Mouse (Mus musculus) neural tube, embryonic 14.5 days (tissue): ENCODE measurements around the gene Prdm9. TPM values are rescaled to one million over a fixed set of nuclear protein-coding genes. Genes with fewer than 3 reads are reported as not detected.

ENCODE experiments used
- ATAC-seq: fragments of 200-750 bp; cut with Nextera tagmentation; 2 replicates; pipeline ENCODE4 v1.8.0; 2017; ENCODE audit warnings: low read depth, mild to moderate bottlenecking, moderate TSS enrichment, moderate library complexity
- H3K27ac ChIP-seq: fragments of 300-500 bp; sonication (generic); 2 replicates; pipeline ENCODE4 v1.5.1; 2014; ENCODE audit warnings: low read depth, mild to moderate bottlenecking, control low read depth, low read length, moderate library complexity, mixed read lengths
- H3K27me3 ChIP-seq: fragments of 300-500 bp; sonication (generic); 2 replicates; pipeline ENCODE4 v1.6.1; 2014; ENCODE audit warnings: low read length; ENCODE audit not compliant: control insufficient read depth, insufficient read depth
- H3K36me3 ChIP-seq: fragments of 300-500 bp; sonication (generic); 2 replicates; pipeline ENCODE4 v1.6.1; 2014; ENCODE audit warnings: low read length, mixed read lengths; ENCODE audit not compliant: control insufficient read depth, insufficient read depth
- H3K4me1 ChIP-seq: fragments of 300-500 bp; sonication (generic); 2 replicates; pipeline ENCODE4 v1.6.1; 2014; ENCODE audit warnings: low read length; ENCODE audit not compliant: control insufficient read depth, insufficient read depth
- H3K4me2 ChIP-seq: fragments of 300-500 bp; sonication (generic); 2 replicates; pipeline ENCODE4 v1.6.1; 2014; ENCODE audit warnings: mild to moderate bottlenecking, low read depth, low read length, control low read depth
- H3K4me3 ChIP-seq: fragments of 300-500 bp; sonication (generic); 2 replicates; pipeline ENCODE4 v1.5.1; 2014; ENCODE audit warnings: low read depth, low read length, control low read depth, mixed read lengths
- H3K9ac ChIP-seq: fragments of 300-500 bp; sonication (generic); replicated peaks from 2 replicates; pipeline ENCODE4 v1.6.1; 2014; ENCODE audit warnings: low read depth, mild to moderate bottlenecking, control low read depth, low read length, mixed read lengths
- H3K9me3 ChIP-seq: fragments of 300-500 bp; sonication (generic); 2 replicates; pipeline ENCODE4 v1.6.1; 2016; ENCODE audit warnings: low read length; ENCODE audit not compliant: control insufficient read depth
- WGBS: fragments of 180-500 bp; shearing (Covaris S2); extraction: QIAGEN DNeasy Blood & Tissue Kit; methylation state at CpG from one replicate; pipeline ENCODE4 v1.1.7; 2014; 5-methylcytosine and 5-hydroxymethylcytosine counted together
- polyA plus RNA-seq: library from polyadenylated mRNA; unstranded; fragments of >200 nt; fragmentation: Nextera tagmentation; extraction: Ambion mirVana; gene quantifications from 2 replicates; pipeline ENCODE4 v1.2.1, GENCODE M21; 2014

Prdm9 gene
- polyA plus RNA-seq, 1 experiment from 2014 or later, result 2.7 TPM

DNA sequence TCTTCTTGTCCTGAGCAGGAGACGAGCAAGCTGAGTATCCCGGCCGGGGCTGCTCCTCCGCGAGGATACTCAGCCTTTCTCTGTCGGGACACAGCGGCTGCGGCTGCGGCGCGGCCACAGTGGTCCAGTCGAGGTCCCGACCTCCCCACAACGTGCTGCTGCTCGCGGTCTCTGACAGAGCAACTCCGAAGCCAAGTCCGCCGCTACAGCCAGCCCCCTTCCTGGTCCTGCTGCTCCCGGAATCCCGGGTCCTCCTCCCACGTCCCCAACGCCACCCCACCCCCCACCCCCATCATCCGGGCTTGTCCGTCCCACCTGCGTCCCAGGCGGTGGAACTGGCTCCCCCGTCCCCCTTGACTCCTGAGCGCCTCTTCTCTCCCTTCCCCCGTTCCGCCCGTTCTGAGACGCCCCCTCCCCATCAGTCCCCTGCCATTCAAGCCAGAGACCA, 27.7 kb downstream of the Prdm9 start:
- no peaks in the 10 kb centered on the region for H3K36me3 ChIP-seq
- H3K4me3 ChIP-seq, result peak overlapping the region; percentile 34
- no peak overlapping the region for H3K27ac ChIP-seq
- no peaks in the 10 kb centered on the region for H3K27me3 ChIP-seq
- H3K9me3 ChIP-seq, result no peaks in the 10 kb centered on the region
- peak overlapping the region; percentile 80 for H3K4me2 ChIP-seq
- H3K4me1 ChIP-seq, result peaks cover 3% of the 10 kb centered on the region; the same call in 1 of the 2 replicates
- peak overlapping the region; percentile 29 for H3K9ac ChIP-seq
- 1% methylated on average over 33 of the region's 33 CpGs for WGBS
- peak; percentile 56; the same call in 1 of the 2 replicates for ATAC-seq

DNA sequence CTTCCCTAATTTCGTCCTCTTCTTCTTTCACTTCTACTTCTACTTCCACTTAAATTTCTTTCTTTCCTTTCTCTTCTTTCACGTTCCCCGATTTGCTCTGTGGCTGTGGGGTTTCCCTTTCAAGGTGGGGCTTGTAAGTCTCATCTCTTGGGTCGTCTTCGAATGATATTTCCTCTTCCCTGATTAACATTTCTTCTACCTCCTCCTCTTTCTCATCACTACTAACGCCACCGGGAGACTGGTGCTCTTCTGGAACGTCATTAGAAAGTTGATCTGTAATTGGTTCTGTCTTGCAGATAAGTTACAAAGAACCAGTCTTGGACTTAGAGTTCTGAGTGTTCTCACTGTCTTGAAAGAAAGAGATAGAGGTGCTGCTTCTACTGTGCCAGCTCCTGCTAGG, 28.2 kb downstream of the Prdm9 start:
- 16% methylated on average over 8 of the region's 8 CpGs for WGBS
- peak overlapping the region; percentile 29; the same call in 1 of the 2 replicates for H3K9ac ChIP-seq
- peak overlapping the region; percentile 34 for H3K4me3 ChIP-seq
- no peak for ATAC-seq
- no peaks in the 10 kb centered on the region for H3K27me3 ChIP-seq
- no peak overlapping the region for H3K27ac ChIP-seq
- no peaks in the 10 kb centered on the region for H3K9me3 ChIP-seq
- H3K4me1 ChIP-seq, result peaks cover 3% of the 10 kb centered on the region; the same call in 1 of the 2 replicates
- H3K36me3 ChIP-seq, result no peaks in the 10 kb centered on the region
- peak overlapping the region; percentile 80 for H3K4me2 ChIP-seq

DNA sequence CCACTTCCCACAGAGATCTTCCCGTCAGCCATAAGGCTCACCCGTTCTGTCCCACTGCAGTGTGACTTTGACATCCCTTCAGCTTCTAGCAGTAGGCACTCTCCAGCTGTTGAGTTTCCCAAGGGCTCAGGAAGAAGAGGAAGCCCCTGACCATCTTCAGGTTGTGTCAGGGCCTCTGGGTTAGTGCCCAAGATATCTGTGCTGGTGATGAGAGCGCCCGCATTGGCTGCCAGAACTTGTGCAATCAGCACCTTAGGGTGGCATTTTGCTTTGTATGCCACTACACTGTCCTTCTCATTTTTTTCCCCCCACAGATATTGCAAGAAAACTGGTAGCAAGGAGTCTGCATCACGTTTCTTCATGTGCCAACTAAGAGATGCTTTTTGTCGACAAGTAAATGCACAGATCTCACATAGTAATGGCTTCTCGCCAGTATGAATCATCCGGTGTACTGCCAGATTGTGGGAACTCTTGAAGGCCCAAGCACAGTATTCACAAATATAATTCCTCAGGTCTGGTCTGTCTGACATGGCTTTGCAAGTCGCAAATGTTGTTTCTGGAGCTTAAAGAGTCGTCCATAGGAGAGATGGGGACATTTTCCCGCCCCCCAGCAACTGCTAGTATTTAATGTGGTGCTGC, 28.9 kb downstream of the Prdm9 start:
- Histone ChIP-seq H3K4me2 (no peak overlapping the region), H3K4me3 (no peak overlapping the region), H3K9me3 (no peaks in the 10 kb centered on the region), H3K9ac (no peak overlapping the region), H3K4me1 (peaks cover 3% of the 10 kb centered on the region; the same call in 1 of the 2 replicates), H3K27ac (no peak overlapping the region), H3K27me3 (no peaks in the 10 kb centered on the region), H3K36me3 (no peaks in the 10 kb centered on the region)
- ATAC-seq, result no peak
- WGBS, result 71% methylated on average over 11 of the region's 11 CpGs

DNA sequence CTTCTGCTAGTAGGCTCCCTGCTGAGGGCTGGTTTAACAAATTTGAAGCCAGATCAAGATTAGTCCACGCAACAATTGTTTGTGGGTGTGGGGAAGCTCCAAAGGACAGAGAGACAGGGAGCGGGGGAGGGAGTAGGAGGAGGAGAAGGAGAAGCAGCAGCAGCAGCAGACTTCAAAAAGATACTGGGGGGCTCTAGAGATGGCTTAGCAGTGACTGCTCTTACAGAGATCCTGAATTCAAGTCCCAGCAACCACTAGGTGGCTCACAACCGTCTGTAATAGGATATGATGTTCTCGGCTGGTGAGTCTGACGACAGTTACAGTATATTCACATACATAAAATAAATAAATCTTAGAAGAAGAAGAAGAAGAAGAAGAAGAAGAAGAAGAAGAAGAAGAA, 34.0 kb downstream of the Prdm9 start:
- Histone ChIP-seq H3K27me3 (no peaks in the 10 kb centered on the region), H3K36me3 (peaks cover 4% of the 10 kb centered on the region; the same call in 1 of the 2 replicates), H3K4me3 (no peak overlapping the region), H3K4me2 (no peak overlapping the region), H3K9ac (no peak overlapping the region), H3K27ac (no peak overlapping the region), H3K9me3 (no peaks in the 10 kb centered on the region), H3K4me1 (peaks cover 14% of the 10 kb centered on the region)
- WGBS, result 10% methylated on average over 5 of the region's 5 CpGs
- ATAC-seq, result no peak

DNA sequence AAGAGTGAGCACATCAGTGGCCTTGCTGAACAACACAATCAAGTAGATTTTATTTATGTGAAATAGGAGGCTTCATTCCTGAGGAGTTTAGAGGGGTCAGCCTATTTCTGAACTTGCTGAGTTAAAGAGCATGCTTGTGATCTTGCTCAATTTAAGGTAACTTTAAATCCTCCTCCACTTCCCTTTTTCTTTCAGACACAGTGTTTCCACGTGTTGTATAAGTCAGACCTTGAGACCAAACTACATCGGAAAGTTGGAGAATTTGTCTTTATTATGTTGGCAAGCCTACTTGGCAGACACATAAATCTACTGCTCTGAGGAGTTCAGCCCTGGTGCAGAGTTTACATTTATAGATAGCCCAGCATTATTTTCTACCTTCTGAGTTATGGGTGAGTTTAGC, 35.3 kb downstream of the Prdm9 start:
- Histone ChIP-seq H3K4me2 (no peak overlapping the region), H3K9me3 (no peaks in the 10 kb centered on the region), H3K36me3 (peaks cover 9% of the 10 kb centered on the region), H3K4me3 (no peak overlapping the region), H3K27me3 (no peaks in the 10 kb centered on the region), H3K27ac (no peak overlapping the region), H3K4me1 (peaks cover 14% of the 10 kb centered on the region), H3K9ac (no peak overlapping the region)
- ATAC-seq, result no peak
- 82% methylated on average over 2 of the region's 2 CpGs for WGBS

DNA sequence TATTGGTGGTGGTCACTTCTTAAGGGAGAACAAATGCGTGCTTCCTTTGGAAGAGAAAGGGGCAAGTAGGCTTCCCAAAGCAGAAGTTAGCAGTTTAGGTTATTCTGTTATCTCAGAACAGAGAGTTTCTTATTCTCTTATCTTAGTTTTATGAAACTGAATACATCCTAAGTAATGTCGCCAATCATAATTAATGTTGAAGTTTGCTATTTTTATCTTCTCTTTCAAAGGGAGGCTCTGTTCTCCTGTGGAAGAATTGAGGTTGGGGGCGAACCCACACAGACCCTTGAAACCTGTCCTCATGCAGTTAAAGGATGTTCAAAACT, 36.4 kb downstream of the Prdm9 start:
- peak overlapping the region; percentile 83 for H3K9ac ChIP-seq
- no peaks in the 10 kb centered on the region for H3K9me3 ChIP-seq
- H3K36me3 ChIP-seq, result peaks cover 9% of the 10 kb centered on the region
- no peak overlapping the region for H3K27ac ChIP-seq
- peak overlapping the region; percentile 86 for H3K4me3 ChIP-seq
- 65% methylated on average over 3 of the region's 3 CpGs for WGBS
- no peaks in the 10 kb centered on the region for H3K27me3 ChIP-seq
- H3K4me2 ChIP-seq, result peak overlapping the region; percentile 78
- H3K4me1 ChIP-seq, result peaks cover 14% of the 10 kb centered on the region
- ATAC-seq, result no peak

DNA sequence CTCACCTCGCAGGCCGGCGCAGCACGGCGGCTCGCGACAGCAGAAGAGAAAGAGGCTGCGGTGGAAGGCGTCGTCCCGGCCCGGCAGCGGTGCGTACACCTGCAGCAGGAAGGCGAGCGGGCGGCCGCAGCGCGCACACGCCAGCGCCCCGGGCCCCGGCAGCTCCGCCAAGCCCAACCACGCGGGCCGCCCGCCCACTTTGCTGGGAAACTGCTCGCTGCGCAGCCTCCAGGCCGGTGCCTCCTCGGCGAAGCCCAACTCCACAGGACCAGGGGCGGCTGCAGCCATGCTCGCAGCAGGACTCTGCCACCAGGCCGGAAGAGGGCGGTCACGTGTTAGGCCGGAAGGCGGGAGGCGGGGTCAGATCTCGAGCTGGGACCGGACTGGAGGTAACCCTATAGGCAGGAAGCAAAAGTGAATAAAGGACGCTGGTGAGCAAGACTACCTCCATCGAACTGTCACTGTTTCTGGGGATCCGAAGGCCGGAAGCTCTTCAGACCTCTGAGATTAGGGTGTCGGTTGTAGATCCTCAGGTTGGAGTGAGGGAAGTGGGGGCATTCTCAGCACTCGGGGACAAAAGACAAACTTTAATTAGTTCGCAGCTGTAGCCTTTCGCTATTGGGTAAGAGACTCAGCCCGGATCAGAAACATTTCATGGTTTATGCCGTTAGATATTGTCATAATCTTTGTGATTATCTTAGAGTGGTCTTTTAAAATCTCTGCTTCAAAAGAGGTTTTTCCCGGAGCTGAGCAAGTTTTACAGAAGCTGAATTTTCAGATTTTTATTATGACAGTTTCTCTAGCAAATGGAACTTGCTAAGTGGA, 37.0 kb downstream of the Prdm9 start, which contains the start of gene Pdcd2:
Gene Pdcd2 (minus strand): TSS at position 316 of the 825 bp plus-strand sequence.
- Histone ChIP-seq H3K27ac (peak within 1 kb of the TSS; percentile 75), H3K4me1 (peaks cover 14% of the 10 kb centered on the region), H3K36me3 (peaks cover 12% of the 10 kb centered on the region), H3K9ac (peak within 1 kb of the TSS; percentile 83), H3K4me3 (peak within 1 kb of the TSS; percentile 86), H3K4me2 (peak within 1 kb of the TSS; percentile 78), H3K27me3 (no peaks in the 10 kb centered on the region), H3K9me3 (no peaks in the 10 kb centered on the region)
- 2% methylated on average over 50 of the region's 55 CpGs for WGBS
- ATAC-seq, result peak; percentile 98

DNA sequence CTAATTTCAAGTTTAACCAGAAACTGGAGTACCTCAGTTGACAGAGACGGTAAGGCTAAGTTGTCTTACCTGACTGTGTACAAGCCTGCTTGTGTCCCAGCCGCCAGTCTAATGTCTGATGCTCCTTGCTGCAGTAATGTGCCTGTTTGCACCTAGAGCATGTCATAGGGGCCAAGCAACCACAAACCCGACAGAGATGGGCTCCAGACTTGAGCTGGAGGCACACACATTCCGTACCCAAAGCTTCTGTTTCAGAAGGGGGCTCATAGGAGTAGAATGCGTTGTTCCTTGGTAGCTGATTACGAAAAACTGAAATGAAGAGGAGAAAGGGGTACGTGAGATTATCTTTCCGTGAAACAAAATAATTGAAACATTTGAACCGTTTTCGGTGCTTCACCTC, 37.9 kb downstream of the Prdm9 start:
- H3K27ac ChIP-seq, result no peak overlapping the region; the same call in 1 of the 2 replicates
- ATAC-seq, result no peak
- H3K9ac ChIP-seq, result peak overlapping the region; percentile 83; the same call in 1 of the 2 replicates
- H3K4me3 ChIP-seq, result peak overlapping the region; percentile 86
- peaks cover 14% of the 10 kb centered on the region for H3K4me1 ChIP-seq
- H3K9me3 ChIP-seq, result no peaks in the 10 kb centered on the region
- 15% methylated on average over 10 of the region's 10 CpGs for WGBS
- H3K4me2 ChIP-seq, result peak overlapping the region; percentile 78
- H3K27me3 ChIP-seq, result no peaks in the 10 kb centered on the region
- H3K36me3 ChIP-seq, result peaks cover 21% of the 10 kb centered on the region

DNA sequence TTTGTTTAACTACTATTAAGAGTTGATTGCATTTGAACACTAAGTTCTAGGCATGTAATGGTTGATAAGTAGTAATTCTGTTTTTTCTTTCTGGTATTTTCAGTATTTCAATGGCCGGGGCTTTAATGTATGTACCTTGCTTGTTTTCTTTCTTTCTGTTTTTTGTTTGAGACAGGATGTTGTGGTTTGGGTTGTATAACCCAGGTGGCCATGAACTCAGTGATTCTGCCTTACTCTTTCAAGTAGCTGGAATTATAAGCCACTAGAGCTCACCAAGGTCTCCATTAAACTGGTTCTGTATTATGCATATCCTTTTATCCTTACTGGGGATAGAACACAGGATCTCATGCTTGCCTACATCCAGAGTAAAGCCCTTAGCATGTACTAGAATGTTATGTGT, 45.4 kb downstream of the Prdm9 start:
- Histone ChIP-seq H3K27me3 (no peaks in the 10 kb centered on the region), H3K9me3 (no peaks in the 10 kb centered on the region), H3K4me1 (no peaks in the 10 kb centered on the region), H3K36me3 (peaks cover 77% of the 10 kb centered on the region), H3K9ac (no peak overlapping the region), H3K27ac (no peak overlapping the region), H3K4me2 (no peak overlapping the region), H3K4me3 (no peak overlapping the region)
- no peak for ATAC-seq
- 96% methylated on average over 1 of the region's 1 CpGs for WGBS
